Mouse (Mus musculus) G1E-ER4 (cell line): ENCODE results near the gene Zc3h12a. TPM values are rescaled to one million over a fixed set of nuclear protein-coding genes. Genes with fewer than 3 reads are reported as not detected.

Experiments
- GATA1 ChIP-seq: IDR thresholded peaks from one replicate; pipeline ENCODE4 v1.8.0; 2012; ENCODE audit warnings: low read length, inconsistent platforms
- polyA plus RNA-seq: library from polyadenylated mRNA; stranded (reverse); fragments of >175 nt; gene quantifications from 2 replicates; pipeline ENCODE4 v1.2.3, GENCODE M21; 2012

Zc3h12a gene
- 1.4 and 1.7 TPM in 2 replicates for polyA plus RNA-seq

GRCm38 (mm10) chr4:125127305-125128084 is at the start of gene Zc3h12a:
TSS of gene Zc3h12a (minus strand) at chr4:125127840.
- no peak for TF ChIP-seq GATA1

DNA sequence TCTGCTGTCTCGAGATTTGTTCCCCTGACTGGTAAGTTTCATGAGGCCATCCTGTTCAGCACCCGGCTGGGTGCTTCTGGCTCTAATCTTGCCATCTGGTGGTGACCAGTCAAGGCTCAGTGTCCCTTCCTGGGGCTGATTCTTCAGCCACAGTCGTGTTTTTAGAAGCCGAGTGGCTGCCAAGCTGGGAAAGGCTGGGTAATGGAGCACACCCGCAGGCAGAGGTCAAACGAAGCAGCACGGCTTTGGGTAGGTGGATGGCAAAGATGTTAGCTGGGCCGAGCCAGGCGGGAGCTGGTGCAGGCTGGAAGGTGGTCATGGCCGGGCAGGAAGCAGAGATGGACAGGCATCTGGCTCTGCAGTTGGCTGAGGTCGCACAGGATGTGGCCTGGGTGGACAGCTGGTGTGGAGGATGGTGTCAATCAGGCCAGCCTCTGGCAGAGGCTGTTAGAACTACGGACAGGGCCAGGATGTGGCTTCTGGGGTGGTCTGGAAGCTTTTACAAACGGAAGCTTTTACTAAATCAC is 49.1 kb upstream of the Zc3h12a start:
- TF ChIP-seq GATA1: no peak

DNA sequence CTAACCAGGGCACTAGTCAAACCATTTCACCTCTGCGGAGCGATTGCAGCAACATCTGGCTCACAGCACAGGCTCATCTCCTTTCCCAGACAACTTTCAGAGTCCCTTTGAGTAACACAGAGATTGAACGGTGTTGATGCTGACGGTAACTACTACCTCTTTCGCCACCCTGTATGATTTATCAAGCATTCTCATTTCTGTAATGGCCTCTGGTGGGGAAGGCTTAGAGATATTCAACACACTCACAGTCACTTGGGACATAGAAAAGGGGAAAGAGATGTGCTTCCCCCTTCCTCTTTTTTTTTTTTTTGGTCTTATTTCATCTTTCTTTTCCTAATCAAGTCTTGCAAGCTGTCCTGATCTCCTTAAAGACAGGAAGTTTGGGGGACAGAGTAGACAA is 48.5 kb upstream of the Zc3h12a start:
- TF ChIP-seq GATA1: no peak

DNA sequence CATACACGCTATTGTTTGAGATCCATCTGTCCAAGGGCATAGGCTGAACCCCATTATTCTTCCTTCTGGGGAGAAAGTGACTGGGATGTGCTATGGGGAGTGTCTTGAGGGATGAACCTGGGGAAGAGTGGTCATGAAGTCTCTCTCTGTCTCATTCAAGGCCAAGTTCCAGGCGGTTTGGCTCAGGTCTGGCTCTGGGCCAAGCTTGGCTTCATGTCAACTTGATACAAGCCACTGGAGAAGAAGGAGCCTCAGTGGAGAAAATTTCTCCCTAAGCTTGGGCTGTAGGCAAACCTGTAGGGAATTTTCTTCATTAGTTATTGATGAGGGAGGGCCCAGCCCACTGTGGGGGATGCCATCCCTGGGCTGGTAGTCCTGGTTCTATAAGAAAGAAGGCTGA is 48.0 kb upstream of the Zc3h12a start:
- TF ChIP-seq GATA1: no peak

GRCm38 (mm10) chr4:125174516-125175185 is 47.0 kb upstream of the Zc3h12a start:
- TF ChIP-seq GATA1: no peak

DNA sequence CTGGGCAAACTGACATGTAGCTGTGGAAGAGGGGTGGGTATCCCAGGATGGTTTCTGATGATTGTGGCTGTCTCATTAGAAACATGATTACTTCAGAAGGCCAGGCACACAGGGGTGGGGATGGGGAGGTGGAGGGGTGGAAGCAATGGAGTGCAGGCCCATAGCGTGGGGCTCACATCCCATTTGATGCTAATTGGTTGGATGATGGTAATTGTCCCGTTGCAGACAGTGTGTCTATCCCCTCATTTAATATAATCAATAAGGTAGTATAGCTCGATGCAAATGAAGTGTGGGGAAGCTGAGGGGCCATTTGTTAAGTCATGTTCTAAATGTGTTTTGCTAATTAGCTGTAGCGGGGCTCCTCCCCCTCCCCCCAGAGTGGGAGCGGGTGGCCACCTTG is 45.5 kb upstream of the Zc3h12a start:
- TF ChIP-seq GATA1: no peak

- no peak for TF ChIP-seq GATA1
Observed at GRCm38 (mm10) chr4:125172736-125173135, 45.1 kb upstream of the Zc3h12a start.

- no peak for TF ChIP-seq GATA1
Observed at GRCm38 (mm10) chr4:125167723-125168122, 40.1 kb upstream of the Zc3h12a start.

DNA sequence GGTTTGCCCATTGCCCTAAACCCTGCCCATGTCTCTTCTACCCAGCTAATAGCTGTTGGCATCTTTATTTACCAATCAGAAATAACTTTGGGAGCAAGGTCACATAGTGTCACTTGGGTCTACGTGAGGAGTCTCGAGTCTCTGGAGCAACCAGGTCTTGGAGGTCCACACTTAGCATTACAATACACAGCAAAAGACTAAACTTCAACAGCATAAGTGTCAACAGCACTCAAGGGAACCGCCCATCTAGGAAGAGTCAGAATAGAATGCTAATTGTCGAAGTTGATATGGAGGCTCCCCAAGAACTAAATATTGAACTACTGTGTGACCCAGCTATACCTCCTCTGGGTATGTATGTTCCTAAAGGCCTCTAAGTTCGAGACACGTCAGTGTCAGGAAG is 37.2 kb upstream of the Zc3h12a start:
- no peak for TF ChIP-seq GATA1

DNA sequence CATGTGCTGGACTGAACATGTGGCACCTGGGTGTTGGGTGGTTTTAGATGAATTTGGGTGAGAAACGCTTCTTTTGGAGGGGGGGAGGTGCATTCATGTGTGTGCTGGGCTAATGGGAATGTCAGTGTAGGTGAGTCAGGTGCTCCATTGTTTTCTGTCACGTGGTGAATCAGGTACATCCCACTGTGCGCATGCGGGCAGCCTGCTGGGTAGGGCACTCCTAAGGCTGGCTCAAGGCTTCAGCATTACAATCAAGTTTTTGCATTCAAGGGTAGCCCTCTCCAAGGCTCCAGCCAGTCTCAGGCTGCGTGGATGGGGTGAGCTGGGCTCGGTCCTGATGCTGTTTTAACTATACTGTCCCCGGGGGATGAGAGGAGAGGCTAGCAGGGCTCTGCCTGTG is 35.1 kb upstream of the Zc3h12a start:
- no peak for TF ChIP-seq GATA1

- TF ChIP-seq GATA1: no peak
Observed at GRCm38 (mm10) chr4:125161392-125161791, 33.8 kb upstream of the Zc3h12a start.

- no peak for TF ChIP-seq GATA1
Observed at GRCm38 (mm10) chr4:125160951-125161331, 33.3 kb upstream of the Zc3h12a start.

- no peak for TF ChIP-seq GATA1
Observed at GRCm38 (mm10) chr4:125160320-125160950, 32.8 kb upstream of the Zc3h12a start.

DNA sequence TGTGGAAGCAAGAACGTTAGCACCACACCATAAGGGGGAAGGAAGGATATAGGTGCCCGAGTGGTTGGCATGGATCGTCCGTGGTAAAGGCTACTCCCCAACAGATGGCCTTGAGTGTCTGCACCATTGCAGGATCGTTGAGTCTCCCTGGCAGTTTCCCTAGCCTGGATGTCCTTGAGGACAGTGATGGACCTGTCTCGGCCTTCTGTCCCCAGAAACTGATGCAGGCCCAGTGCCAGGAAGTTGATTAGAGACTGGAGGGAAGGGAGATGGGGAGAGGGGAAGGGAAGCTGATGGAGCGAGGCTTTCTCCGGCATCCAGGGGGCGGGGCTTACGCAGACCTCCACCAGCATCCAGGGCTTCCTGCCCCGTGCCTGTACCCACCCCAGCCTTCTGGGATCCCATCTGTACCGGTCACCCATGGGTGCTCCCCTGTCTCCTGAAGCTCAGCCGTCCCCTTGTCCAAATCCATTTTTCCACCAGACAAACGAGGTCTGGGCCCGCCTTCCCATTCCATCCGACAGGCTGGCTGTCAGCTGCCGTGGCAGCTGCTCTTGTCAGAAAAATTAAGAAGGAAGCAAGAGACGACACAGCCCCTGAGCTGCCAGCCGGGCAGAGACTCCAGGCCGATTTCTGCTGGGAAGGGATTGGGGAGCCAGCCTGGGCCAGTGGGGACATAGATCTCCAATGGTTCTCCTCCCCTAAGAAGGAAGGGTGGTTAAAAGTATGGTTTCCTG is 31.1 kb upstream of the Zc3h12a start:
- TF ChIP-seq GATA1: no peak

DNA sequence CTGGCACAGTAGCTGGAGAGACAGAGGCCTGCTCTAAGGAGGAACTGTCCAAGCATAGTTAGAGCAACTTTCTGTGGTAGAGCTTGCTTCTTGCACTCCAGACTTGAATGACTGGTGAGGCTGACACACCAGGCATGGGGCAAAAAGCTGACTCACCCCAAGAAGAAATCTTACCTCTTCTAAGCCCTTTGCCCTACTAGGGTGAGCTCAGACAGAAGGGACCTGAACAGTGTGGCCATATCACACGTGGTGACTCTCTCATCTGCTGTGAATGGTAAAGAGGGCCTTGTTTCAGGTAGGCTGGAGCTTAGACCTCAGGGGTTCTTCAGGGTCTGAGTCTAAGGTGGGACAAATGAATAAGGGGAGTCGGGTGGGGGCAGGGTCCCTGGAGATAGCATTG is 30.4 kb upstream of the Zc3h12a start:
- no peak for TF ChIP-seq GATA1

GRCm38 (mm10) chr4:125157322-125157721 is 29.7 kb upstream of the Zc3h12a start:
- TF ChIP-seq GATA1: no peak

DNA sequence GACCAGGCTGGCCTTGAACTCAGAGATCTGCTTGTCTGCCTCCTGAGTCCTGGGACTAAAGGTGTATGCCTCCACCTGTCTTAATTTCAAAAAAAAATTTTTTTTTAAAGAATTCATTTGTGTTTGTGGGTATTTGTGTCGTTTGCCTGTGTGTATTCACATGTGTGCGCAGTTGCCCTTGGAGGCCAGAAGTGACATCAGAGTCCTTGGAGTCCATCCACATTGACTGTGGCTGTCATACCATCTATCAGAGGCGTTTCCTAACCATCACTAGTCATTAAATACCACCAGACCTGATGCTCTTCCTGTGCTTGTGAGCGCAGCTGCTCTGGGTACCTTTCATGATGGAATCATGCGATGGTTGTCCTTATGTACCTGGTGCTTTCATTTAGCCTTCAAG is 28.0 kb upstream of the Zc3h12a start:
- TF ChIP-seq GATA1: no peak
